Mouse (Mus musculus): Measurements from ENCODE around the gene Abcc9.

Gene Abcc9

GRCm38 (mm10) chr6:142614324-142614723 lies 87.8 kb downstream of the Abcc9 start:
- no peak for DNase-seq (ENCODE audit: low read depth, low spot score)

GRCm38 (mm10) chr6:142612366-142612765 lies 89.7 kb downstream of the Abcc9 start:
- no peak for DNase-seq (ENCODE audit: low read depth, low spot score)

DNA sequence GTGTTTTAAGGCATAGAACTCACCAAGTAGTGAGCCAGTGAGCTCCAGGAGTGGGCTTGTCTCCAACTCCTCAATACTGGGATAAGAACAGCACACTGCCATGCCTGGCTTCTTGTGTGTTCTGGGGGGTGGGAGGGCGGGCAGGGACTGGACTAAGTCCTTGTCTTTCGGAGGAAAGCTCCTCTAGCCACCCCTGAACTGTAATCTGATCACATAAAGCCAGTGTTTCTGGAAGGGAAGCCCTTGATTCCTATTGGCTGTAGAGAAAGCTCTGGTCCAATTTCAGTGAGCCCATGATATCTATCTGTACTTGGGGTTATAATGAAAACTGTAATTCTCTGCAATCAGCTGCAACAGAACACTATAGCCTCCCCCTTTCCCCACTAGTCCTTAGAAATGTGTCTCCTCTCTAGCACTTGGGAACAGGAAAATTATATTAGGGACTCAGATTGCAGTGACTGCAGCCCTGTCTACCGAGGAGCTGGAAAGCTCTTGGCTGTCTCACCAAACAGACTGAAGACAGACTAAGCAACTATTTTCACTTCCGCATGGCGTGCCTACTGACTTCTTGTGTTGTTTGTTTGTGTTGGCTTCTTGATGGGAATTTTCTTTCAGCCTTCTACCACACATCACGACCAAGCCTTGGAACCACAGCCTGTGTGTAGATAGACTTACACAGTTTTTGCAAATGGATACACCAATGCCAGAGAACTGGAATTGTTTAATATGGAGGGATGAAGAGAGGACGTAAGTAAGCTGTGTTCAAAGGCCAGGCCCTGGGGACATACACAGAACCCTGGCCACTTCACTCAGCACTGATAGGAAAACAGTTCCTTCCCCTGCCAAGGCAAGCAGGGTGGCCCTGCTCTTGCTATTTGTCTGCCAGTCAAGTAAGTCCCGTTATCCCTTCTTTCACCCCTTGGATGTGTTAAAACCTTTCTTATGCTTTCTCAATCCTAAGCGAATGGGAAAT lies 92.4 kb downstream of the Abcc9 start:
- no peak for DNase-seq (ENCODE audit: low read depth, low spot score)

DNA sequence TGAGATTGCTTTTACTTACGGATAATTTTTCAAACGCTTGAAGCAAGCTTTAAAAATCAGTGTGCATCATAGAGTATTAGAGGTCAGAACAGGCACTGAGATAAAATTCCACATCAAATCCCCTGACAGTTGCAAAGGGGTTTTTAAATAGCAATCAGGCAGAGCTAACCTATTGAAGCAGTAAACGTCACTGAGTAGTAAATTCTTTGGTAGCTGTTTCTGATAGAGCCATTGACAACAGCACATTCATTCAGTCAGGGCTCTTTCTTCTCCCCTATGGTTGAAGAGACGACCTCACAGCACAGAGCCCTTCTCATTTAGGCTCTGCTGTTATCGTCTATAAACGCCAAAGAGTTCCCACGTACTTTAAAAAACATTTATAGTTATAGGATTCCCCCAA lies 95.0 kb downstream of the Abcc9 start:
- no peak for DNase-seq (ENCODE audit: low read depth, low spot score)

GRCm38 (mm10) chr6:142602772-142603171 lies 99.3 kb downstream of the Abcc9 start:
- no peak for DNase-seq (ENCODE audit: low read depth, low spot score)

GRCm38 (mm10) chr6:142578831-142579230 lies 123.3 kb downstream of the Abcc9 start:
- DNase-seq (ENCODE audit: low read depth, low spot score): no peak

- DNase-seq (ENCODE audit: low read depth, low spot score): no peak
Observed at GRCm38 (mm10) chr6:142577801-142578200, 124.3 kb downstream of the Abcc9 start.

DNA sequence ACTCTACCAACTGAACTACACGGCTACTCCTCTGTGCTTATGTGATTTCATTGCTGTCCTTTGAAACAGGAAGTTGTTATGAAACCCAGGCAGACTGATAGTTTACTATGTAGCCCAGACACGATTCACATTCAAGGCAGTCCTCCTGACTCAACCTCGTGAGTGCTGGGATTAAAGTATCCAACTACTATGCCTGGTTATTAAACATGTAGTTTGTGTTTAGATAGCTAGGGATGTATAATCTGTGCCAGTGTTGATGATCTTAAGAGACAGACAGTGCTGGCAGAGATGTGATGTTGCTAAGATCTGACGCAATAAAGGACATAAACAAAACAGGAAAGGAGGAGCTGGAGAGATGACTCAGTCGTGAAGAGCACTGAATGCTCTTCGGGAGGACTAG lies 129.2 kb downstream of the Abcc9 start:
- DNase-seq (ENCODE audit: low read depth, low spot score): no peak

GRCm38 (mm10) chr6:142571629-142572360 lies 130.3 kb downstream of the Abcc9 start:
- no peak for DNase-seq (ENCODE audit: low read depth, low spot score)

- DNase-seq (ENCODE audit: low read depth, low spot score): no peak
Observed at GRCm38 (mm10) chr6:142571055-142571618, 131.0 kb downstream of the Abcc9 start, which contains the start of gene Kcnj8. TSS of gene Kcnj8 (minus strand) at chr6:142571614.

- DNase-seq (ENCODE audit: low read depth, low spot score): no peak
Observed at GRCm38 (mm10) chr6:142570046-142570770, 131.9 kb downstream of the Abcc9 start.

- DNase-seq (ENCODE audit: low read depth, low spot score): no peak
Observed at GRCm38 (mm10) chr6:142568713-142569357, 133.3 kb downstream of the Abcc9 start.

DNA sequence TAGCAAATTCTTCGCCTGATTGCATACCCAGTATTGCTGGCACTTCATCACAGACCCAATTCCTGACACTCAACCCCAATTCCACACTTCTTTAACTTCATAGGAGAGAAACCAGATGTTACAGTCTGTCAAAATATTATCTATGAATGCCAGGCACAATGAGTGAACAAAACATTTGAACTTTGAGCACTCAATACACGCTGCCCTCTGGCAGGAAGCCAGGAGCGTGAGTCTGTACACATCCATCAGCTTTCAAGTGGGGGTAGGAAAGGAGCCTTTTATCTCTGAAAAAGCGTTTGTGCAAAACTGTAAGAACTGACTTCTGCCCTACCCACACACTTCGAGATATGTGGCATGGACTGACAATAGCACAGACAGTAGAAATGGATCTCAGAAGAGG lies 134.7 kb downstream of the Abcc9 start:
- DNase-seq (ENCODE audit: low read depth, low spot score): no peak

DNA sequence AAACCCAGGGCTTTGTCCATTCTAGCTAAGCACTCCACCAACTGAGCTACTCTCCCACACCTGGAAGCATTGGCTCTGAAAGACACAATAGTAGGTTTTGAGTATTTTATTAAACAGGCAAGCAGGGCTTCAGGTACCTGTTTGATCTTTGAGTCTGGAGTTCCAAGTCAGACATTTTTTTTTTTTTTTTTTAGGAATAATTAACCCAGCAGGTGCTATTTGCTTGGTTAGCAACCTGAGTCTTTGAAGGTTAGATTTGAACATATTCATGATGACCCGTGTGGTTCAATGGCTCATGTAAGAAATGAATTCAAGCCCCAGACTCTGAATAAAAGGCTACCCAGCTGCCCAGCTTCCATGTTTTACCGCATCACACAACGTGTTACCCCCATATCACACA lies 137.4 kb downstream of the Abcc9 start:
- DNase-seq (ENCODE audit: low read depth, low spot score): no peak

DNA sequence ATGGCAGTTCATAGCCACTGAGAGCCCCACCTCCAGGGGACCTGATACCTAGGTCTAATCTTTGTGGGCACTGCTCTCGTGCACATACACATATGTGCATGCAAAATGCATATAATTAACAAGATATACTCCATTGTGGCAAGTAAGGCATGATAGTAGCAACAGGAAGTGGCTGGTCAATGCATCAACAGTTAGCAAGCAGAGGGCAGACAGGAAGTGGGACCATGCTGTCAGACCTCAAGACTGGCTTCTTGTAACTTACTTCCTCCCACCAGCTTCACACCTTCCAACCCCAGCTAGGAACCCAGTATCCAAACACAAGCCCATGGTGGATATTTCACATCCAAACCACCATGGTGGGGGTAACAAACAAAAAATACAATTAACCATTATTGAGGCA lies 141.0 kb downstream of the Abcc9 start:
- DNase-seq (ENCODE audit: low read depth, low spot score): no peak

GRCm38 (mm10) chr6:142558772-142559679 lies 143.1 kb downstream of the Abcc9 start:
- no peak for DNase-seq (ENCODE audit: low read depth, low spot score)

- DNase-seq (ENCODE audit: low read depth, low spot score): no peak
Observed at GRCm38 (mm10) chr6:142558076-142558475, 144.0 kb downstream of the Abcc9 start.

GRCm38 (mm10) chr6:142555988-142556387 lies 146.1 kb downstream of the Abcc9 start:
- DNase-seq (ENCODE audit: low read depth, low spot score): no peak

DNA sequence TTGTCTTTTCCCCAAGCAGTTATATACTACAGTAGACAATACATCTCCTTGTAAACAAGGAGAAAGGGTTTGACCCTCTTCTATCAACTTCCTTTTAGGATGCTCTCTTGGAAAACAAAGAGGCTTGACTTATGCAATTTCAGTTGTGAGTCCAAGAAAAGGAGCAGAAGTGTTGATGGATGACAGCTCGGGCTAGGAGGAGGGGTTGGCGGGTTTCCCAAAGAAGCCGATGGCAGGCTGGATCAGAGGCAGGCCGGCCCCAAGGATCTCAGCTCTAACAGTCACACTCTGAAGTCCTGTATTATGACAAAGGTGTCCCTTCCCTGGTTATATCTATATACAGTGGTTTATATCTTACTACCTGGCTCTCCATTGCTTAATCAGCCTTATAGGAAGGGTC lies 150.6 kb downstream of the Abcc9 start:
- DNase-seq (ENCODE audit: low read depth, low spot score): no peak

- no peak for DNase-seq (ENCODE audit: low read depth, low spot score)
Observed at GRCm38 (mm10) chr6:142550871-142551270, 151.2 kb downstream of the Abcc9 start.
